Mouse (Mus musculus) spleen, postnatal 36 days (tissue): ENCODE results near the gene Cmss1.
"Not testable (repeated sequence)": the region's sequence is repeated elsewhere in the genome, so short reads cannot be mapped to it uniquely, and the experiment has no call there.

Experiments used
- DNase-seq, 2 experiments: peaks; one replicate each; pipeline ENCODE4 v3.0.0; 2022; ENCODE audit warnings: low spot score in 2 of 2, mixed read lengths in 1 of 2

Gene Cmss1

DNA sequence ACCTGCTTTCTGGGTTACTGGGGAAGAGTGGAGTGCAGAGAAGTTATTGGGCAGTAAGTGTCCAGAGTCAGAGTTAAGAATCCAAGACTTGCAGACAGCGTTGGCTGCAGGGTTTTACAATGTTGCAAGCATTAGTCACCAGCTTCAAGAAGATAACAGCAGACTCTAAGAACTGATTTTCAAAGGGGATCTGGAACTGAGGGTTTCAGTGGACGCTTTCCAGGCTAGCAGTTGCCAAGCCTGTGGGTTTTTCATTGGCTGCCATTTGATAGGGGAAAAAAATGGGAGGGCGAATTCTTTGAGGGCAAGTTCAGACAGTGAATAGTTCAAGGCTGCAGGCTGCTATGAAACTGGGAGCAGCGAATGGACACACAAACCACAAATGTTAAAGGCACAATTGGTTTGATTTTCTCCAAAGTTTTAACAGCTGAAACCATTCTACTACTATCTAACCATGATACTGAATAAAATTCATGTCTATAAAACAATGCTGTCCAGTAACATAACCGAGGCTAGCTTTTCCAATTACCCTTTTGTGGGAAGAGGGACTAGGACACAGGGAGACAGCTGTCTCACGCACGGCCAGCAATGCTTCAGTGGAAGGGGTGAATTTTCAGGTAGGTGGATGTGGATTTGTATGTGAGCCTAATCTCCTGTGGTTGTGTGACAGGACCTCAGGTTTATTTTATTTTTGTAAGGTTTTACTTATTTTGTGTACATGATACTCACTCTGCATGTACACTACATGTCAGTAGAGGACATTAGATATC lies 179.0 kb downstream of the Cmss1 start:
- DNase-seq, result no peak

GRCm38 (mm10) chr16:57426680-57427079 lies 180.0 kb downstream of the Cmss1 start:
- DNase-seq, result no peak

DNA sequence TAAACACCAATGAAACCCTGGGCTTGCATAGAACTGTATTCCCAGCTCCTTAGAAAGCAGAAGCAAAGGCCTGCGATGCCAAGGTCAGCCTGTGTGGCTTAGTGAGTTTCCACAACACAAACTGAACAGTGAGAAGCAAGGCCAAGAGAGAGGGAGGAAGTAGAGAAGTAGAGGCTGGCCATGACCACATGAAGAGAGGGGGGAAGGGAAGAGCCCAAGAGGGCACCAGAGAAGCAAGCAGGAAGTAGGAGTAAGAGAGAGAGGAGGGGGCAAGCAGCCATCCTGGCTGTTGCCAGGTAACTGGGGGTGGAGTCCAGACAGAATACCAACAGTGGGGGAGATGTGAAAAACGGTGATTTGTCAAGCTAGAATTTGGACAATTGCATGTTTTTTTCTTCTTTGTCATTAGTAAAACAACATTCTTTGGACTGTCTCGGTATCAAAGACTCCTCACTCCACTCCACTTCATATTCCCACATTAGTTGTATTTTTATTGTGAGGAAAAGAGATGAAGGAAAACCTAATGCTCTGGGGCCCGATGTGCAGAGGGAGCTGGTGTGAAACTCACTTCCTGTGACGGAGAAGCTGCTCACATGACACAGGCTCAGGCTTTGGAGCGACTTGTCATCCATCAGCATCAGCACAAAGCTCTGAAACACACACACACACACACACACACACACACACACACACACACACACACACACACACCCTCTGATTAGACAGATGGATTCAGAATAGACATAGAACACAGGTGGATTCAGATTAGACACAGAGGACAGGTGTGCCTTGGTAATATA lies 183.5 kb downstream of the Cmss1 start:
- peak; percentile 82 for DNase-seq

DNA sequence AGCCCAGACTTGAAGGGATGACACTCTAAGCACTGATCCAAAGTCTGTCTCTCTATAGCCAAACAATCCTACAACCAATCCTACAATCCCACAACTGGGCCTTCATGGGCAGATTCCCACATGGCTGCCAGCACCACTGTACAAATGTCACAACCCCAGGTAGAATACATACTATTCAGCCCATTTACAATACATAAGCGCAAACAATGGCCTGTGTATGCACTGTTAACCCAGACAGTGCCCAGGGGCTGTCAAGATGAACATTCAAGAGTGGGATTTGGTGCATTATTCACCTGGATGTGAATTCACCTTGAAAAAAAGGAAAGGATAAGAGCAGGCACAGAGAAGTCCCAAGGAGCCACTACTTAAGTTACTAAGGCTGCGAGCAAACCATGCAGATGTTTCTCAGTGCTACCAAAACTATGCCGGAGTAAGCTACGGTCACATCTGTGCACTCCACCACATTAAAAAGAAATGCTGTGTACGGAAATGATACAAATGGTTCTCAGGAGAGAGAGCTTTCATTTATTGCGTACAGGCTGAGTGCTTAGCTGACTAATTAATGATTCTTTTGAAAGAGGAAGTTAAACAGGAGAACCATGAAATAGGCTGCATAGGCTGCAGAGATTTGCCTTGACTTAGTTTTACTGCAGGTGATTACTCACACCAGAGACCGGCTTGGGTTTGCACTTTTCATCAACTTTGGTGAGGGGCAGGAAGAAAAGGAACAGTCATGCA lies 184.8 kb downstream of the Cmss1 start:
- DNase-seq, result peak; percentile 44 to 53

GRCm38 (mm10) chr16:57420773-57421556 lies 185.7 kb downstream of the Cmss1 start:
- DNase-seq, result no peak

DNA sequence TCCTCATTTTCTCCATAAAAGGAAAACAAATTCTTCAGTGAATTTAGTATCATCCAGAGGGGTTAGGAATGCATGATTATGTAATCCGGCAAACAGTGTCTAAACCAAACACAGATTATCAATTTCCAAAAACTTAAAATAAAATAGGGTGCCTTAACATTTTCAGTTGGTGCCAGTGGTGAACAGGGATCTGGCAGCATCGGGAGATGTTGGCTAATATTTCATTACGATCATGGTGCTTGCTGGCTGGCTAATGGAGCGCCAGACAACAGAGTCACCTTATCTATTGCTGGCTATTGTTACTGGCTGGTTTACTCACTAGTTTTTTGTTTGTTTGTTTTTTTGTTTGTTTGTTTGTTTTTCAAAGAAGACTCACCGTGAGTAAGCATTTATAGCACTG lies 186.8 kb downstream of the Cmss1 start:
- no peak for DNase-seq

GRCm38 (mm10) chr16:57419332-57419731 lies 187.3 kb downstream of the Cmss1 start:
- no peak for DNase-seq

- DNase-seq, result no peak
Observed at GRCm38 (mm10) chr16:57417955-57418354, 188.7 kb downstream of the Cmss1 start.

DNA sequence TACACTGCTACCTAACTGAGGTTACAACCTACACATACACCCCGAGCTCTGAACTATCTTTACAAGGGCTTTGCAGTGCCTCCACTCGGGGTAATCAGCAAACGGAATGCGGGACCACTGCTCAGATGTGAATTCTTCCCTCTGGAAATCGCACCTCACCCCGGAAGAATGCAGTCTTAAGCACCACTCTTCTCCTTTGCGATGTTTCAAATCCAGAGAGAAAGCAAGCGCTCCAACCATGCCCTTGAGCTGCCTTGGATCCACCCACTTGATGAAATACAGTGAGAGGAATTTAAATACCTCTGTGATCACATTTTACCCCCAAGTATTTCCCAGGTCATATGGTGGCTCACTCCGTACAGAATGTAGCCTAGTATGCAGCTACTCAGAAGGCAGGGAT lies 189.6 kb downstream of the Cmss1 start:
- no peak for DNase-seq

DNA sequence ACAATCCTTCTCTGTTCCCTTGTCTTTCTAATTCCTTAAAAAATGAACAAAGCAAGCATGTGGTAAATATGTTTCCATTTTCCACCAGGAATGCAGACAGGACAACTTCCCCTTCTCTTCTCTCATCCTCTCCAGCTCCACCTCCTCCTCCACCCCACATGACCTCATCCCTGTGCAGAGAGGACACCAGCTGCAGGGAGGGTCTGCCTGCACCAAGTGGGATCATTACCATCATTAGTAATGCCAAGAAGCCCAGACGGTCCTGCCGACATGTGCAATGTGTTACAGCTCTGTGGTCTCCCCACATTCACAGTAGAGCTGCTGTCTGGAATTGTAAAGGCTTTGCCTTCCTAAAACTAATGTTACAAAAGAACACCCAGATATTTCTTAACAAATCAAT lies 190.6 kb downstream of the Cmss1 start:
- no peak for DNase-seq

DNA sequence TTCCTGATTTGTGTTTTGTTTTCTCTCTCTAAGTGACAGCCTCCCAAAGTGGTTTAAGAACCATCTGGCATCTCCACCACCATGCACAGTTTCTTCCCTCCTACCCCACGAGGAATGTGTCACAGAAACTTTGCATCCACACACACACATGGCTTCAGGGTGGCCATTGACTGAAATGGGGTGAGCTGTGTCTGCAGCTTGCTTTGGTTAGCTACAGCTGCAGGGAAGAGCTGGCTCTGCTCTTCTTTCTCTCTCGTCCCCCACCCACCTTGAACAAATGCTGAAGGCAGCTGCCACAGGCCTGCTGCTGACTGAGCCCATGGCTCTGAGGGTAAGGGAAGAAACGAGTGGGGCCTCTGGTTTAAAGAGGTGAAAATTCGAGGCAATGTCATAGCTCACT lies 193.9 kb downstream of the Cmss1 start:
- DNase-seq, result no peak

DNA sequence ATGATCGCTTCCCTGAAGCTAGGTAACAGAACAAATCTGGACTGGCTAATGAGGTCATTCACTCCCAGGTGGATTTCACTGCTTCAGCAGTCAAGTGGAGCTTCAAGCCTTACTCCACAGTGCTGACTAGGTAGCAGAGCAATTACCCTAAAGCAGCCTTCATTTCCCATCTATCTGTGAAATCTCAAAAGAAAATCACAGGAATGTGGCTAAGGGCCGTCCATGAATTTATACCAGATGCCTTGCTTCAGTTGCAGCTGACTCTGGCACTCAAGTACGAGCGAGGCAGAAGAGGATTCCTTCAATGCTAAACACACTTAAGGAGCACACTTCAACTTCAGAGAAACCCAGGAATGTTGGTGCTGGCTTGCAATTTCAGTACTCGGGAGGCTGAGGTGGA lies 202.8 kb downstream of the Cmss1 start:
- no peak for DNase-seq

GRCm38 (mm10) chr16:57402910-57403309 lies 203.8 kb downstream of the Cmss1 start:
- DNase-seq, result no peak

DNA sequence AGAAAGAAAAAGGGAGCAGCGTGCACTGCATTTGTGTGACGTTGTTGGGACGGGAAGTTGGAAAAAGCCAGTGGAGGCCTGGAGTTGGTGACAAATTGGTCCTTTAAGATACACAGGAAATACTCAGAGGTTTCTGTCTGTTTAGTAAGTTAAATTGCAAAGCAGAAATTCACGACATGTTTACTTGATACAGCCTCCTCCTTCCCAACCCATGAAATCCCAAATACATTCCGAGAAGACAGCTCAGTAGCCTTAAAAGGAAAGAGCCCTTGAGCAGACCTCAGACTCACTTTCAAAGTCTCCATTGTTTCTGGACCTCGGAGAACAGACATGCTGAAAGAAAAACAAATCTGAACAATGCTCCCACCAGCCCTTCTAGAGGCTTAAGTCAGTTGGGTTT lies 205.0 kb downstream of the Cmss1 start:
- DNase-seq, result no peak

GRCm38 (mm10) chr16:57399566-57399965 lies 207.1 kb downstream of the Cmss1 start:
- no peak for DNase-seq

GRCm38 (mm10) chr16:57398387-57399214 lies 208.1 kb downstream of the Cmss1 start:
- peak; percentile 47 to 67 for DNase-seq

DNA sequence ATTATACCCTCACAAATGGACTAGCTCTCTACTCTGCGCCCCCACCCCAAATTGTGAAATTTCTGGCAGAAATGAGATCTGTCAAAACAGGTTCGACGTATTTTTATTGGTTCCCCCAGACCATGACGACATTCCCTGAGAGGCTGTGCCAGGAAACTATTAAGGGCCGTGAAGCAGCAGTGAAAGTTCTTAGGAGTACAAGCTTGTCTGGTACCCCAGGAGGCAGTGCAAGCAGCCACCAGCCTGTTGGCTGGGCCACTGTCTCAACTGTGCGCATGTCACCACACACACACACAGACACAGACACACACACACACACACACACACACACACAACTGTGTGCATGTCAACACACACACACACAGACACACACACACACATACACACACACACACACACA lies 208.8 kb downstream of the Cmss1 start:
- no peak for DNase-seq

- DNase-seq, result no peak
Observed at GRCm38 (mm10) chr16:57396249-57396648, 210.4 kb downstream of the Cmss1 start.

GRCm38 (mm10) chr16:57393161-57393560 lies 213.5 kb downstream of the Cmss1 start:
- no peak for DNase-seq

GRCm38 (mm10) chr16:57392461-57392860 lies 214.2 kb downstream of the Cmss1 start:
- DNase-seq, result no peak

DNA sequence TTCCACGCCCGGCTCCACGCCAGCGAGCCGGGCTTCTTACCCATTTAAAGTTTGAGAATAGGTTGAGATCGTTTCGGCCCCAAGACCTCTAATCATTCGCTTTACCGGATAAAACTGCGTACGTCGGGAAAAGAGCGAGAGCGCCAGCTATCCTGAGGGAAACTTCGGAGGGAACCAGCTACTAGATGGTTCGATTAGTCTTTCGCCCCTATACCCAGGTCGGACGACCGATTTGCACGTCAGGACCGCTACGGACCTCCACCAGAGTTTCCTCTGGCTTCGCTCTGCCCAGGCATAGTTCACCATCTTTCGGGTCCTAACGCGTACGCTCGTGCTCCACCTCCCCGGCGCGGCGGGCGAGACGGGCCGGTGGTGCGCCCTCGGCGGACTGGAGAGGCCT lies 215.5 kb downstream of the Cmss1 start:
- not testable (repeated sequence) for DNase-seq
